Mouse (Mus musculus): Measurements from ENCODE around the gene Amigo3. TPM values are rescaled to one million over a fixed set of nuclear protein-coding genes. Genes with fewer than 3 reads are reported as not detected.

Gene Amigo3
- polyA plus RNA-seq, 1 experiment from 2014 or later: 2.1 TPM

Small RNAs within 50 kb of the gene (microRNA-seq; reads per million reads assigned to microRNA genes)
- gene Gm47303 (not detected), gene Mir7088 (1.7 reads per million)

Other genes with a start within 250 kb of the Amigo3 start
- 25.8 and 26.6 TPM in 2 replicates for gene Rbm6, start 179.9 kb upstream of the Amigo3 start, polyA plus RNA-seq (2015; fragmentation: Nextera tagmentation; extraction: Ambion mirVana)
- 3.6 and 4.1 TPM in 2 replicates for gene Mon1a, start 165.0 kb upstream of the Amigo3 start, polyA plus RNA-seq (2015; fragmentation: Nextera tagmentation; extraction: Ambion mirVana)
- 1.3 and 2.8 TPM in 2 replicates for gene Mst1r, start 146.3 kb upstream of the Amigo3 start, polyA plus RNA-seq (2015; fragmentation: Nextera tagmentation; extraction: Ambion mirVana)
- gene Actl11, start 124.7 kb upstream of the Amigo3 start, polyA plus RNA-seq (2015; fragmentation: Nextera tagmentation; extraction: Ambion mirVana): not detected in 2 replicates
- 0.11 TPM in 2 replicates for gene Camkv, start 117.5 kb upstream of the Amigo3 start, polyA plus RNA-seq (2015; fragmentation: Nextera tagmentation; extraction: Ambion mirVana)
- gene Traip, start 103.0 kb upstream of the Amigo3 start, polyA plus RNA-seq (2015; fragmentation: Nextera tagmentation; extraction: Ambion mirVana): 11.1 and 13.3 TPM in 2 replicates
- 43.8 and 47.7 TPM in 2 replicates for gene Uba7, start 77.7 kb upstream of the Amigo3 start, polyA plus RNA-seq (2015; fragmentation: Nextera tagmentation; extraction: Ambion mirVana)
- gene Gm20661, start 70.1 kb upstream of the Amigo3 start, polyA plus RNA-seq (2015; fragmentation: Nextera tagmentation; extraction: Ambion mirVana): 0.41 and 0.49 TPM in 2 replicates
- gene Inka1, start 67.3 kb upstream of the Amigo3 start, polyA plus RNA-seq (2015; fragmentation: Nextera tagmentation; extraction: Ambion mirVana): 41.0 and 46.1 TPM in 2 replicates
- gene Cdhr4, start 60.7 kb upstream of the Amigo3 start, polyA plus RNA-seq (2015; fragmentation: Nextera tagmentation; extraction: Ambion mirVana): 1.0 and 1.2 TPM in 2 replicates
- gene Gm20662, start 56.8 kb upstream of the Amigo3 start, polyA plus RNA-seq (2015; fragmentation: Nextera tagmentation; extraction: Ambion mirVana): 0.22 and 0.48 TPM in 2 replicates
- gene Ip6k1, start 50.7 kb upstream of the Amigo3 start, polyA plus RNA-seq (2015; fragmentation: Nextera tagmentation; extraction: Ambion mirVana): 39.1 and 45.3 TPM in 2 replicates
- 12.9 and 13.8 TPM in 2 replicates for gene Gmppb, start 3.9 kb upstream of the Amigo3 start, polyA plus RNA-seq (2015; fragmentation: Nextera tagmentation; extraction: Ambion mirVana)
- 52.5 and 62.0 TPM in 2 replicates for gene Mst1, start 27.3 kb downstream of the Amigo3 start, polyA plus RNA-seq (2015; fragmentation: Nextera tagmentation; extraction: Ambion mirVana)
- gene Rnf123, start 30.2 kb downstream of the Amigo3 start, polyA plus RNA-seq (2015; fragmentation: Nextera tagmentation; extraction: Ambion mirVana): 92.7 and 106 TPM in 2 replicates
- 167 and 172 TPM in 2 replicates for gene Apeh, start 41.4 kb downstream of the Amigo3 start, polyA plus RNA-seq (2015; fragmentation: Nextera tagmentation; extraction: Ambion mirVana)
- gene Bsn, start 137.2 kb downstream of the Amigo3 start, polyA plus RNA-seq (2015; fragmentation: Nextera tagmentation; extraction: Ambion mirVana): 1.0 and 1.2 TPM in 2 replicates
- gene Dag1, start 210.8 kb downstream of the Amigo3 start, polyA plus RNA-seq (2015; fragmentation: Nextera tagmentation; extraction: Ambion mirVana): 17.0 and 20.4 TPM in 2 replicates
- gene Nicn1, start 237.3 kb downstream of the Amigo3 start, polyA plus RNA-seq (2015; fragmentation: Nextera tagmentation; extraction: Ambion mirVana): 7.4 and 7.6 TPM in 2 replicates
- 14.4 and 15.0 TPM in 2 replicates for gene Amt, start 243.7 kb downstream of the Amigo3 start, polyA plus RNA-seq (2015; fragmentation: Nextera tagmentation; extraction: Ambion mirVana)